Mouse (Mus musculus) embryonic facial prominence, embryonic 14.5 days (tissue): ENCODE results near the gene Ccdc141. TPM values are rescaled to one million over a fixed set of nuclear protein-coding genes. Genes with fewer than 3 reads are reported as not detected.

Experiments used
- ATAC-seq: fragments of 200-750 bp; cut with Nextera tagmentation; 2 replicates; pipeline ENCODE4 v1.8.0; 2017; ENCODE audit warnings: low read depth, moderate number of reproducible peaks, moderate TSS enrichment
- DNase-seq: peaks from one replicate; pipeline ENCODE4 v3.0.0-alpha.2; 2015; ENCODE audit warnings: low spot score
- H3K27ac ChIP-seq: fragments of 300-500 bp; sonication (generic); replicated peaks from 2 replicates; pipeline ENCODE4 v1.5.1; 2014; ENCODE audit warnings: low read depth, mild to moderate bottlenecking, low read length, moderate library complexity
- H3K27me3 ChIP-seq: fragments of 300-500 bp; sonication (generic); replicated peaks from 2 replicates; pipeline ENCODE4 v1.6.1; 2014; ENCODE audit warnings: low read length; ENCODE audit not compliant: control insufficient read depth, insufficient read depth
- H3K36me3 ChIP-seq: fragments of 300-500 bp; sonication (generic); 2 replicates; pipeline ENCODE4 v1.6.1; 2014; ENCODE audit warnings: low read length, mixed read lengths; ENCODE audit not compliant: control insufficient read depth, insufficient read depth
- H3K4me1 ChIP-seq: fragments of 300-500 bp; sonication (generic); 2 replicates; pipeline ENCODE4 v1.6.1; 2014; ENCODE audit warnings: antibody characterized with exemption, low read length; ENCODE audit not compliant: control insufficient read depth, insufficient read depth
- H3K4me2 ChIP-seq: fragments of 300-500 bp; sonication (generic); 2 replicates; pipeline ENCODE4 v1.6.1; 2014; ENCODE audit warnings: low read depth, mild to moderate bottlenecking, low read length, moderate library complexity, mixed read lengths
- H3K4me3 ChIP-seq: fragments of 300-500 bp; sonication (generic); 2 replicates; pipeline ENCODE4 v1.5.1; 2014; ENCODE audit warnings: low read depth, mild to moderate bottlenecking, low read length
- H3K9ac ChIP-seq: fragments of 300-500 bp; sonication (generic); 2 replicates; pipeline ENCODE4 v1.6.1; 2014; ENCODE audit warnings: low read depth, mild to moderate bottlenecking, low read length, moderate library complexity, mixed read lengths
- H3K9me3 ChIP-seq: fragments of 300-500 bp; sonication (generic); 2 replicates; pipeline ENCODE4 v1.6.1; 2016; ENCODE audit warnings: low read length; ENCODE audit not compliant: control insufficient read depth
- WGBS: fragments of 180-500 bp; shearing (Covaris S2); extraction: QIAGEN DNeasy Blood & Tissue Kit; methylation state at CpG from one replicate; pipeline ENCODE4 v1.1.7; 2014; 5-methylcytosine and 5-hydroxymethylcytosine counted together
- polyA plus RNA-seq: library from polyadenylated mRNA; unstranded; fragments of >200 nt; fragmentation: Nextera tagmentation; extraction: Ambion mirVana; gene quantifications from 2 replicates; pipeline ENCODE4 v1.2.1, GENCODE M21; 2014

Gene Ccdc141
- polyA plus RNA-seq, 1 experiment from 2014 or later = 26.4 TPM

DNA sequence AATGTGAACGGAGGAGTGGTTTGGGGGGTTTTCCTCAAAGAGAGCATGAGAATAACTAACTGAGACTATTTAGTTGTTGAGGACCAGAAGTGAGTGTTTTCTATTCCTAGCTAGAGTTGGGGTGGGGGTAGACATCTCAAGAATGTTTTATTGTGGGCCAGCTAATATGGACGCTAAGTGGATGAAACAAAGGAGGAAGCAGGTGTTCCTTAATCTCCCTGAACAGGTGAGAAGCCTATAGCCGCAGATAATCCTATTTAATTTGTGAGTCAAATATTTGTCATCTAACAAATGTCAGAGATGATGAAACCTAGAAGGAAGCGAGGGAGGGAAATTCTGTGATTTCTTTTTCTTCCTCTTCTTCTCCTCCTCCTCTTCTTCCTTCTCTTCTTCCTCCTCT lies 60.1 kb downstream of the Ccdc141 start:
- no peaks in the 10 kb centered on the region for H3K4me1 ChIP-seq
- 65% methylated on average over 4 of the region's 4 CpGs for WGBS
- ATAC-seq = peak; percentile 50; the same call in 1 of the 2 replicates

DNA sequence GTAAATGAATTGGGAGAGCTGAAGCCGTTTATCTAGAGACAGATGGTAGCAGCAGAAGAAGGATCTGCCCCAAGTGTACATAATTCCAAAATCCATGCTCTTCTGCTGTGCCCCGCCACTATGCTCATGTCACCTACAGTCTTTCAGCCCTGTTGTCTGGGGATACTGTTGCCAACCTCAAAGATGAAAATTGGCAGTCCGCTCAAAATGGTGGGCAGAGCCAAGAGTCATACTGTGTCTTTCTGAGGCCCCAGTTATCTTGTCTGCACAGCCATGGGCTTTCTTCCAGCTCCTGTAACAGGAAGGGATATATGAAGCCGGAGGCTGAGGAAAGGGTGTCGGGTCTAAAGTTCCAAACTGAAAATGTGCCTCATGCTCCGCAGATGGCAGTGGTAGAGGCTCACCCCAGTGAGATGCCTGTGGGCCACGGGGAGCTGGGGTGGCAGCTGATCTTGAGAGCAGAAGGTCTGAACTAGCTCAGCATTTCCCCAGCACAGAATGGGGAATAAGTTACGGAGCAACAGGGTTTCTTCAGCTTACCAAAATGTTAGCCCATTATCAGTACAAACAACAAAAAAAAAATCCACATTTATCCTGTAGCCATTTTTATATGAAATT lies 60.8 kb downstream of the Ccdc141 start:
- H3K27me3 ChIP-seq = no peaks in the 10 kb centered on the region
- no peaks in the 10 kb centered on the region for H3K4me1 ChIP-seq
- H3K4me3 ChIP-seq = no peak overlapping the region
- no peak overlapping the region for H3K9ac ChIP-seq
- H3K36me3 ChIP-seq = no peaks in the 10 kb centered on the region
- DNase-seq (no peak), ATAC-seq (no peak)
- H3K9me3 ChIP-seq = no peaks in the 10 kb centered on the region
- no peak overlapping the region for H3K4me2 ChIP-seq
- no peak overlapping the region; the same call in 1 of the 2 replicates for H3K27ac ChIP-seq
- WGBS = 79% methylated on average over 8 of the region's 8 CpGs

More for the DNA sequence above, 60.1 kb downstream of the Ccdc141 start:
- Histone ChIP-seq H3K27me3 (no peaks in the 10 kb centered on the region), H3K4me3 (no peak overlapping the region), H3K27ac (no peak overlapping the region), H3K9ac (no peak overlapping the region), H3K36me3 (no peaks in the 10 kb centered on the region), H3K9me3 (no peaks in the 10 kb centered on the region), H3K4me2 (no peak overlapping the region)
- peak; percentile 41 for DNase-seq

DNA sequence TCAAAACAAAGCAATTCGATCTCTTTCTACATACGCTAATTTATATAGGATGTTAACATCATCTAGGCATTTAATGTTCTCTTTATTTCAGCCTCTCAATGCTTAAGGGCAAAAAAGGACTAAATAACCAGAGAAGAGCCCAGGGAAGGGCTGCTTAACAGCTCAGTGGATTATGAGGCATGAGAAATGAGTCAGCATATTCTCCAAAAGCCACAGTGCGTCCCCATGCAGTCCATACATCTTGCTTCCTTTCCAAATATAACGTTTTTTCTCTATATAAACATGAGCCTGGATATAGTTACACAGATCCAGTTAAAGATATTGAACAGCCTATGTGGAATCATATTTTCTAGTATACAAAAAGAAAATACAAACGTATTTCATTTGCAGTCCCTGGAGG lies 61.9 kb downstream of the Ccdc141 start:
- Histone ChIP-seq H3K9me3 (no peaks in the 10 kb centered on the region), H3K27me3 (no peaks in the 10 kb centered on the region), H3K36me3 (no peaks in the 10 kb centered on the region), H3K4me3 (no peak overlapping the region), H3K9ac (no peak overlapping the region), H3K4me1 (no peaks in the 10 kb centered on the region), H3K27ac (no peak overlapping the region), H3K4me2 (no peak overlapping the region)
- ATAC-seq (no peak), DNase-seq (no peak)
- WGBS = 63% methylated on average over 5 of the region's 5 CpGs

DNA sequence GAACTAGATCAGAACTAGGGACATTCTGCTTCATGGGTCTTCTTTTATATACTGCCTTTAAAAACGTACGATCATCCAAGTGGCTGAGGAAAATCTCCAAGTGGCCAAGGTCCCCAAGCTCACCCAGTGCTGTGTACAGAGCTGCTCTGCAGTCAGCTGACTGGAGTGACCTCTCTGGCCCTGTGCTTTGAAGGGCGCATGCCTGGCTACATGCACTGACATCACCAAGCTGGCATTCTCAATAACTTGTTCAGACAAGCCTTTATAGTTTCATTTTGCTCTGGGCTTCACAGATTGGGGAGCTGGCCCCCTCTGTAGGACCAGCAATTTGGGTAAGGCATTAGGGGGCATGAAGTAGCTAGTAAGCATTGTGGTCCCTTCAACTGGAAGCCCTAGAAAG lies 64.3 kb downstream of the Ccdc141 start:
- no peaks in the 10 kb centered on the region for H3K36me3 ChIP-seq
- H3K27ac ChIP-seq = no peak overlapping the region
- H3K4me1 ChIP-seq = no peaks in the 10 kb centered on the region
- WGBS = 88% methylated on average over 3 of the region's 3 CpGs
- no peak overlapping the region for H3K4me3 ChIP-seq
- H3K4me2 ChIP-seq = no peak overlapping the region
- no peaks in the 10 kb centered on the region for H3K9me3 ChIP-seq
- DNase-seq (no peak), ATAC-seq (no peak)
- no peak overlapping the region for H3K9ac ChIP-seq
- H3K27me3 ChIP-seq = no peaks in the 10 kb centered on the region

DNA sequence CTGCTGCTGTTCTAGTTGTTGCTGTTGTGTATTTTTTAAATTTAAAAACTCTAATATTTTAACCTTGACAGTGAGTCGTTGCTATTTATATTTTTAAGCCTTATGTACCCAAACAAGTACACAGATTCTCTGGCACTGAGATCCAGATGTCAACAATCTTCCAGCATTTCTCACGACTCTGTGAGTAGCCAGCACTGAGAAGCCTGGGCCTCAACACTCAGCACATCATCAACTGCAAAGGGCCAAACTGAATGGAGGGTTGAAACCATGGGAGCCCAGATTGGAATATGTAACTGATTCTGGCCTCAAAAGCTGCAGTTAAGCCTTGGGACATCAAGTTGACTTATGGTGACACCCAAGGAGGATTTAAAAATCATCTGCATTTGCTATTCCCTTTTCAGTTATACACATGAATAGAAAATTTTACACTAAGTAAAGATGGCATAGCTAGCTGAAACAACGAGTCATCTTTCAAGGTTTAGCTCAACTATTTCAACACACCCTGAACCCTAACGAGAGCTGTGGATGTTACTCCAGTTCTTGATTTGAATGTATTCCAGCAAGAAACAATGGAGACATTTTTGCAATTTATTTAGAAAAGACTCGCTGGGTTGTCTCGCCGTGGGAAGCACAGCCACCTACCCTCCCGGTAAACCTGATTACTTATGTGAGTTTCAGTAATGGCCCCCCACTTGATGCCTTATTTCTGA lies 65.3 kb downstream of the Ccdc141 start:
- Histone ChIP-seq H3K4me2 (no peak overlapping the region), H3K27ac (no peak overlapping the region), H3K36me3 (no peaks in the 10 kb centered on the region), H3K9ac (no peak overlapping the region), H3K4me3 (no peak overlapping the region), H3K4me1 (no peaks in the 10 kb centered on the region), H3K9me3 (no peaks in the 10 kb centered on the region), H3K27me3 (no peaks in the 10 kb centered on the region)
- no peak for DNase-seq
- no peak for ATAC-seq
- WGBS = 83% methylated on average over 8 of the region's 8 CpGs

DNA sequence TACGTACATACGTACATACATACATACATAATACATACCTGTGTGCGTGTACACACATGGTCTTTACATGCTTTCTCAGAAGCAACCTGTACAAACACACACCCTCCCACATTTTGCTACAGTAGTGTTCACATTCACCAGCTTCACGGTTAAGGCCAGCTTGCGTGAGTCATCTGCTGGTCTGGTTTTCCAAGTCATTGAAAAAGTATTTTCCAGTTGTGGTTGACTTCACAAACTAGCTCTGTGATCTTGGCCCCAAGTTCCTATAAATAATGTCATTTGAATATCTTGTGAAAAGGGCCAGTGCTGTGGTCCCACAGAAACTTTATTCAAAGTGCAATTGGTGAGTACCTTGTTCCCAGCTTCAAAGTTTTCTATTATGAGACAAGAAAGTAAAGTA lies 67.9 kb downstream of the Ccdc141 start:
- Histone ChIP-seq H3K36me3 (no peaks in the 10 kb centered on the region), H3K4me3 (no peak overlapping the region), H3K27ac (no peak overlapping the region), H3K27me3 (no peaks in the 10 kb centered on the region), H3K9me3 (no peaks in the 10 kb centered on the region), H3K4me2 (no peak overlapping the region), H3K4me1 (no peaks in the 10 kb centered on the region), H3K9ac (no peak overlapping the region)
- no peak for ATAC-seq
- no peak for DNase-seq
- 90% methylated on average over 5 of the region's 5 CpGs for WGBS

DNA sequence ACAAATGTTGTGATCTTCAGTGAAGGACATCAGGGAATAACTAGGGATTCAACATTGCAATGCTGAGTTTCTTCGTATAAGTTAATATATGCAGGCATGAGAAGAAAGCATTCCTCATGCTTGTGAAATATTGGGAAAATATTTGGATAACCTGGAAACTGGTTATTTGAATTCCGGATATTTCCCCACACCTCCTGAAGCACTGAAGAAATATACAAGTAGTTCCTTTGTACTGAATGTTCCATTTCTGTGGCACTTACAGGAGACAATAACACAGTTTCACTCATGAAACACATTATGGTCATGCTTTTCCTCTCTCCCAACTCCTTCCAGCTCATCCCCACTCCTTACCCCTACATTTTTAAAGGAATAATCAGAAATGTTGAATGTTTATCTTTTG lies 70.6 kb downstream of the Ccdc141 start:
- no peaks in the 10 kb centered on the region for H3K9me3 ChIP-seq
- WGBS = 71% methylated on average over 2 of the region's 2 CpGs
- H3K4me3 ChIP-seq = no peak overlapping the region
- ATAC-seq = no peak
- H3K27ac ChIP-seq = no peak overlapping the region
- no peaks in the 10 kb centered on the region for H3K27me3 ChIP-seq
- no peaks in the 10 kb centered on the region for H3K36me3 ChIP-seq
- no peak overlapping the region for H3K9ac ChIP-seq
- H3K4me1 ChIP-seq = no peaks in the 10 kb centered on the region
- no peak overlapping the region for H3K4me2 ChIP-seq
- no peak for DNase-seq

DNA sequence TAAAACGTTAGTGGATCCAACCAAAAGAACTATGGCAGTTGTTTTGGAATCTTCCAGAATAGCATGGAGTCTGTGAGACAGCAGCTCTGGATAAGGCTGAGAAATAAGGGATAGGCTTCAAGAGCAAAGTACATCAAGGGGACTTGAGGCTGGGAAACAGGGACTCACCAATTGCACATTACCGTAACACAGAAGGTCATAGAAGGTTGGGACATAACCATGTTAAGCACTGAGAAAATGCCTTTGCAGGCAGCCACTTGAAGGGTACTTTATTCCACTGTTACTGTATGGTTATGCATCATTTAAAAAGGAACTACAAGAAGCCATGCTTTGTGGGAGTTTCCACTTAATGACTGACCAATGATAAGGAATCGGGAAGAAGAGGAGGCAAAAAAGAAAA lies 71.7 kb downstream of the Ccdc141 start:
- WGBS = 91% methylated on average over 3 of the region's 3 CpGs
- Histone ChIP-seq H3K27ac (no peak overlapping the region), H3K4me3 (no peak overlapping the region), H3K9ac (no peak overlapping the region), H3K4me2 (no peak overlapping the region), H3K4me1 (no peaks in the 10 kb centered on the region), H3K27me3 (no peaks in the 10 kb centered on the region), H3K36me3 (no peaks in the 10 kb centered on the region), H3K9me3 (no peaks in the 10 kb centered on the region)
- ATAC-seq = no peak
- DNase-seq = no peak

DNA sequence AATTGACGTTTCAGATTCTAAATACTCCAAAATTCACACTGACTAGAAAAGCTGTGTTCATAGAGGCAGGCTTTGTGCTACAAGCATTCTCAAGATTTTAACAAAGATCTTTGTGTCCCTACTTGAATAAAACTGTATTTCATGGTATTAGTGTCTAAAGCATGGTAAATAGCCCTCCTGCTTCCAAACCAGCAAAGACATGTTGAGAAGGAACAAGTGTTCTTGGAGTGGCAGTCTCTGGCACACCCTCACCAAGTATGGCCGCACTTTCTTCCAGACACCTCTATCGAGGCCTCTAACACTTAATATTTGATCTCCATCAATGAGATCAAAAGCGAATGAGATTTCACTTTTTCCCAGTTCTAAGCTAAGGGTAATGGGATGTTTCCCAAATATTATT lies 78.7 kb downstream of the Ccdc141 start:
- no peak for DNase-seq

More for the DNA sequence above, 78.7 kb downstream of the Ccdc141 start:
- Histone ChIP-seq H3K36me3 (no peaks in the 10 kb centered on the region), H3K9me3 (no peaks in the 10 kb centered on the region), H3K27me3 (no peaks in the 10 kb centered on the region), H3K27ac (no peak overlapping the region), H3K4me2 (no peak overlapping the region), H3K4me1 (no peaks in the 10 kb centered on the region), H3K4me3 (no peak overlapping the region), H3K9ac (no peak overlapping the region)
- WGBS = 82% methylated on average over 4 of the region's 4 CpGs
- ATAC-seq = no peak
